Mouse (Mus musculus): ENCODE data around the gene Tmem218.

- no peak for TF ChIP-seq RCOR1 (IDR thresholded peaks at IDR 0.05; ENCODE audit: low read depth, low read length)
- no peak for TF ChIP-seq CTCF (IDR thresholded peaks at IDR 0.05 in 2 of 3, conservative IDR thresholded peaks at IDR 0.05 in 1 of 3; ENCODE audit: control insufficient read depth in 1 of 3, insufficient read depth in 1 of 3, low read depth in 2 of 3, low read length in 3 of 3, poor library complexity in 1 of 3, severe bottlenecking in 1 of 3)
- no peak for TF ChIP-seq E2F4 (IDR thresholded peaks at IDR 0.05; ENCODE audit: borderline replicate concordance, low read depth, low read length)
- TF ChIP-seq MXI1 (IDR thresholded peaks at IDR 0.05; ENCODE audit: low read depth, low read length): no peak
- TF ChIP-seq CHD1 (IDR thresholded peaks at IDR 0.05; ENCODE audit: low read depth, low read length): no peak
- no peak for TF ChIP-seq USF1 (IDR thresholded peaks at IDR 0.05; ENCODE audit: low read depth, low read length)
- TF ChIP-seq POLR2A (IDR thresholded peaks at IDR 0.05; ENCODE audit: control insufficient read depth in 1 of 2, insufficient read depth in 1 of 2, low read depth in 1 of 2, low read length in 2 of 2, poor library complexity in 1 of 2): no peak
- TF ChIP-seq TCF12 (IDR thresholded peaks at IDR 0.05; ENCODE audit: low read depth, low read length): no peak
- no peak for TF ChIP-seq POLR2AphosphoS2 (IDR thresholded peaks at IDR 0.05; ENCODE audit: low read length)
- no peak for TF ChIP-seq ETS1 (IDR thresholded peaks at IDR 0.05; ENCODE audit: low read depth, low read length)
These were observed 37.8 kb downstream of the Tmem218 start for GRCm38 (mm10) chr9:37245810-37246209.
